Mouse (Mus musculus): ENCODE data around the gene Tspan15. TPM values are rescaled to one million over a fixed set of nuclear protein-coding genes. Genes with fewer than 3 reads are reported as not detected.

The Tspan15 gene
- polyA plus RNA-seq, 1 experiment from 2014 or later: 96.8 TPM

DNA sequence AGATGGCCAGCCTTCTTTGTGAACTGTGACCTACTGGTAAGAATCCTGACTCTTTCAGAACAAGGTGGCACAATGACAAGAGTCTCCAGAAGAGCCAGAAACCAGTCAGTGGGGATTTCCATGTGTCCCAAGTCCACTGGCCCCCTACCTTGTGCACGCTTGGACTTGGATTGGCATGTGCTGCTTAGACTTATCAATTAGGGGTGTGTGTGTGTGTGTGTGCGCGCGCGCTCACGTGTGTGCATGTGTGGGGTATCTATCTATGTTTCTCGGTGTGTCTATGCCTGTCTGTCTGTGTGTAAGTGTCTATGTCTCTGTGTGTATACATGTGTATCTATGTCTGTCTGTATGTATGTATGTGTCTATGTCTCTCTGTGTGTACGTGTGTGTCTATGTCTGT is 15.4 kb downstream of the Tspan15 start:
- WGBS: 74% methylated on average over 8 of the region's 8 CpGs
- no peak for ATAC-seq
- no peaks in the 10 kb centered on the region for H3K27me3 ChIP-seq (replicated peaks; ENCODE audit: control insufficient read depth, insufficient read depth, low read length)
- TF ChIP-seq CTCF (IDR thresholded peaks at IDR 0.05; ENCODE audit: low read depth): no peak
- no peak overlapping the region for H3K4me2 ChIP-seq (replicated peaks; ENCODE audit: low read depth)
- no peaks in the 10 kb centered on the region for H3K9me3 ChIP-seq (ENCODE audit: control insufficient read depth)
- no peak overlapping the region for H3K9ac ChIP-seq (ENCODE audit: low read depth, low read length)
- H3K27ac ChIP-seq (ENCODE audit: low read depth, low read length): peak overlapping the region; percentile 7; the same call in 1 of the 2 replicates
- H3K4me1 ChIP-seq (replicated peaks; ENCODE audit: control insufficient read depth, insufficient read depth, low read length): peaks cover 20% of the 10 kb centered on the region
- H3K4me3 ChIP-seq (ENCODE audit: low read depth, low read length): no peak overlapping the region
- H3K36me3 ChIP-seq (ENCODE audit: control insufficient read depth, insufficient read depth): no peaks in the 10 kb centered on the region; the same call in 1 of the 2 replicates

GRCm38 (mm10) chr10:62215169-62215616 is 15.9 kb downstream of the Tspan15 start:
- H3K27me3 ChIP-seq (replicated peaks; ENCODE audit: control insufficient read depth, insufficient read depth, low read length): no peaks in the 10 kb centered on the region
- no peak overlapping the region for H3K4me2 ChIP-seq (replicated peaks; ENCODE audit: low read depth)
- WGBS: 27% methylated on average over 5 of the region's 5 CpGs
- peaks cover 19% of the 10 kb centered on the region for H3K4me1 ChIP-seq (replicated peaks; ENCODE audit: control insufficient read depth, insufficient read depth, low read length)
- no peak for ATAC-seq
- H3K4me3 ChIP-seq (ENCODE audit: low read depth, low read length): no peak overlapping the region
- H3K27ac ChIP-seq (ENCODE audit: low read depth, low read length): peak overlapping the region; percentile 7; the same call in 1 of the 2 replicates
- no peaks in the 10 kb centered on the region; the same call in 1 of the 2 replicates for H3K36me3 ChIP-seq (ENCODE audit: control insufficient read depth, insufficient read depth)
- H3K9ac ChIP-seq (ENCODE audit: low read depth, low read length): no peak overlapping the region
- TF ChIP-seq CTCF (IDR thresholded peaks at IDR 0.05; ENCODE audit: low read depth): no peak
- no peaks in the 10 kb centered on the region for H3K9me3 ChIP-seq (ENCODE audit: control insufficient read depth)

- H3K27me3 ChIP-seq (replicated peaks; ENCODE audit: control insufficient read depth, insufficient read depth, low read length): no peaks in the 10 kb centered on the region
- TF ChIP-seq CTCF (IDR thresholded peaks at IDR 0.05; ENCODE audit: low read depth): no peak
- ATAC-seq: no peak
- H3K36me3 ChIP-seq (ENCODE audit: control insufficient read depth, insufficient read depth): no peaks in the 10 kb centered on the region; the same call in 1 of the 2 replicates
- no peak overlapping the region for H3K4me3 ChIP-seq (ENCODE audit: low read depth, low read length)
- no peak overlapping the region for H3K9ac ChIP-seq (ENCODE audit: low read depth, low read length)
- peaks cover under 1% of the 10 kb centered on the region; the same call in 1 of the 2 replicates for H3K4me1 ChIP-seq (replicated peaks; ENCODE audit: control insufficient read depth, insufficient read depth, low read length)
- H3K27ac ChIP-seq (ENCODE audit: low read depth, low read length): no peak overlapping the region
- H3K4me2 ChIP-seq (replicated peaks; ENCODE audit: low read depth): no peak overlapping the region
- H3K9me3 ChIP-seq (ENCODE audit: control insufficient read depth): no peaks in the 10 kb centered on the region
- 73% methylated on average over 5 of the region's 6 CpGs for WGBS
Measured at GRCm38 (mm10) chr10:62211310-62211709, 19.7 kb downstream of the Tspan15 start.

- TF ChIP-seq CTCF (IDR thresholded peaks at IDR 0.05; ENCODE audit: low read depth): no peak
- H3K4me1 ChIP-seq (replicated peaks; ENCODE audit: control insufficient read depth, insufficient read depth, low read length): no peaks in the 10 kb centered on the region; the same call in 1 of the 2 replicates
- H3K36me3 ChIP-seq (ENCODE audit: control insufficient read depth, insufficient read depth): peaks cover 4% of the 10 kb centered on the region; the same call in 1 of the 2 replicates
- H3K27ac ChIP-seq (ENCODE audit: low read depth, low read length): no peak overlapping the region
- H3K9me3 ChIP-seq (ENCODE audit: control insufficient read depth): no peaks in the 10 kb centered on the region
- no peak overlapping the region for H3K4me2 ChIP-seq (replicated peaks; ENCODE audit: low read depth)
- H3K27me3 ChIP-seq (replicated peaks; ENCODE audit: control insufficient read depth, insufficient read depth, low read length): no peaks in the 10 kb centered on the region
- no peak for ATAC-seq
- no peak overlapping the region for H3K4me3 ChIP-seq (ENCODE audit: low read depth, low read length)
- no peak overlapping the region for H3K9ac ChIP-seq (ENCODE audit: low read depth, low read length)
- 38% methylated on average over 10 of the region's 10 CpGs for whole genome bisulfite sequencing
Measured at GRCm38 (mm10) chr10:62208241-62208896, 22.7 kb downstream of the Tspan15 start.

DNA sequence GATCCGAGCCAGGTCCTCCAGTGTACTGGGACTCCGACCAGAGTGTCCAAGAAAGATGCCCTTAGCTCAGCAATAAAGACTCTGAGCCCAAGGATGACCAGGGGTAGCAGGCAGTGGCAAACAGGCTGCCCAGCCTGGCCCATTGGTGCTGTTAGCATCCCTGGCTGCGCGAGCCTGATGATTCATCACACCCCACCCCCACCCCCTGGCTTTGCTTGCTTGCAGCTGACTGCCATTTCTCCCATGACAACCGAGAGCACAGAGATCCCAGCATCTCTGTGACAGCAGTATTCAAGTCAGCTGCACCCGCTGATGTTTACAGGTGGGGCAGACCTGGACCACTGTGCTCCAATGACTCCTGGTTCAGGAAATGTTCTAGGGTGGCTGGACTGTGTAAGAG is 28.5 kb downstream of the Tspan15 start:
- 71% methylated on average over 6 of the region's 6 CpGs for WGBS
- H3K4me1 ChIP-seq (replicated peaks; ENCODE audit: control insufficient read depth, insufficient read depth, low read length): no peaks in the 10 kb centered on the region
- H3K9ac ChIP-seq (ENCODE audit: low read depth, low read length): no peak overlapping the region
- H3K4me2 ChIP-seq (replicated peaks; ENCODE audit: low read depth): no peak overlapping the region
- no peaks in the 10 kb centered on the region for H3K27me3 ChIP-seq (replicated peaks; ENCODE audit: control insufficient read depth, insufficient read depth, low read length)
- peak; percentile 23; the same call in 1 of the 2 replicates for ATAC-seq
- no peak overlapping the region for H3K4me3 ChIP-seq (ENCODE audit: low read depth, low read length)
- TF ChIP-seq CTCF (IDR thresholded peaks at IDR 0.05; ENCODE audit: low read depth): no peak
- no peaks in the 10 kb centered on the region for H3K9me3 ChIP-seq (ENCODE audit: control insufficient read depth)
- no peak overlapping the region for H3K27ac ChIP-seq (ENCODE audit: low read depth, low read length)
- peaks cover 38% of the 10 kb centered on the region for H3K36me3 ChIP-seq (ENCODE audit: control insufficient read depth, insufficient read depth)

GRCm38 (mm10) chr10:62198891-62199290 is 32.2 kb downstream of the Tspan15 start:
- no peak overlapping the region for H3K9ac ChIP-seq (ENCODE audit: low read depth, low read length)
- no peak for TF ChIP-seq CTCF (IDR thresholded peaks at IDR 0.05; ENCODE audit: low read depth)
- WGBS: 62% methylated on average over 1 of the region's 1 CpGs
- H3K4me3 ChIP-seq (ENCODE audit: low read depth, low read length): no peak overlapping the region
- no peak overlapping the region for H3K27ac ChIP-seq (ENCODE audit: low read depth, low read length)
- no peaks in the 10 kb centered on the region for H3K9me3 ChIP-seq (ENCODE audit: control insufficient read depth)
- ATAC-seq: no peak
- no peak overlapping the region for H3K4me2 ChIP-seq (replicated peaks; ENCODE audit: low read depth)
- no peaks in the 10 kb centered on the region for H3K27me3 ChIP-seq (replicated peaks; ENCODE audit: control insufficient read depth, insufficient read depth, low read length)
- H3K36me3 ChIP-seq (ENCODE audit: control insufficient read depth, insufficient read depth): peaks cover 40% of the 10 kb centered on the region
- H3K4me1 ChIP-seq (replicated peaks; ENCODE audit: control insufficient read depth, insufficient read depth, low read length): peaks cover 4% of the 10 kb centered on the region; the same call in 1 of the 2 replicates

Data from intestine, postnatal 0 days (tissue).